Mouse (Mus musculus): ENCODE results near the gene Ppa2.

DNA sequence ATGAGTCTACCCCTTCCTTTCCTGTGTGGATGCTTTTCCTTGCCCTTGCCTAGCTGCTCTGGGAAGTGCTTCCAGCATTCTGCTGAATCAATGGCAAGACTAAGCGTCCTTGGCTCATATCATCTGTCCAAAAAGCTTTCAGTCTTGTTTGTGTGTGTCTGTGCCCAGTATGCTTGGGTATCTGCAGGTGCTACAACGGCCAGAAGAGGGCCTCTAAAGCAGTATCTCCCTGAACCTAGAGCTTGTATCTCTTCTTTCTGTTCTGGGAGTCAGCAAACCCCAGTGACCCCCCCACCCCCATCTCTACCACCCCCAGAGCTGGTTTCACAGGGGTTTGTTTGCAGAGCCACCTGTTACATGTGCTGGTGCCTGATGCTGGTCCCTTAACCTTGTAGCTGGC lies 19.5 kb downstream of the Ppa2 start:
- TF ChIP-seq CTCF (IDR thresholded peaks at IDR 0.05; ENCODE audit: extremely low read depth, insufficient read length, insufficient replicate concordance, low read depth, low read length) (no peak), POLR2A (IDR thresholded peaks at IDR 0.05; ENCODE audit: low read depth, low read length) (no peak)

All from small intestine, adult 2 months (tissue).